Mouse (Mus musculus) MEL (cell line): ENCODE results near the gene Hdac4.

Source experiments
- CTCF ChIP-seq, 3 experiments: IDR thresholded peaks in 2 of 3; conservative IDR thresholded peaks in 1 of 3; 2 replicates each; pipeline ENCODE4 v1.5.1; 2011 to 2012; ENCODE audit warnings: low read length in 3 of 3, low read depth in 2 of 3, mild to moderate bottlenecking in 2 of 3, improper control_type of control experiment in 1 of 3, inconsistent platforms in 1 of 3, mixed read lengths in 1 of 3, moderate library complexity in 1 of 3; ENCODE audit not compliant: control insufficient read depth in 1 of 3, insufficient read depth in 1 of 3, poor library complexity in 1 of 3, severe bottlenecking in 1 of 3
- E2F4 ChIP-seq: IDR thresholded peaks from 2 replicates; pipeline ENCODE4 v1.6.1; 2011; ENCODE audit warnings: low read depth, low read length, improper control_type of control experiment, borderline replicate concordance
- JUND ChIP-seq: IDR thresholded peaks from 2 replicates; pipeline ENCODE4 v1.6.1; 2011; ENCODE audit warnings: low read depth, mild to moderate bottlenecking, improper control_type of control experiment, low read length
- KAT2A ChIP-seq: conservative IDR thresholded peaks from 2 replicates; pipeline ENCODE4 v1.6.1; 2012; ENCODE audit warnings: low read depth, low read length, improper control_type of control experiment, inconsistent platforms
- MAFK ChIP-seq: IDR thresholded peaks from 2 replicates; pipeline ENCODE4 v1.6.1; 2011; ENCODE audit warnings: low read depth, mild to moderate bottlenecking, low read length, improper control_type of control experiment, borderline replicate concordance
- MAX ChIP-seq: IDR thresholded peaks from 2 replicates; pipeline ENCODE4 v1.6.1; 2011; ENCODE audit warnings: low read length, improper control_type of control experiment
- NRF1 ChIP-seq: IDR thresholded peaks from 2 replicates; pipeline ENCODE4 v1.6.1; 2014; ENCODE audit warnings: low read depth, mild to moderate bottlenecking, inconsistent platforms, low read length, improper control_type of control experiment, moderate library complexity; ENCODE audit not compliant: poor library complexity, insufficient read depth, severe bottlenecking
- POLR2A ChIP-seq, 2 experiments: IDR thresholded peaks; 2 replicates each; pipeline ENCODE4 v1.6.1; 2011 to 2012; ENCODE audit warnings: low read length in 2 of 2, mild to moderate bottlenecking in 2 of 2, control low read depth in 1 of 2, improper control_type of control experiment in 1 of 2, low read depth in 1 of 2, moderate library complexity in 1 of 2; ENCODE audit not compliant: control insufficient read depth in 1 of 2, insufficient read depth in 1 of 2, poor library complexity in 1 of 2
- RAD21 ChIP-seq: IDR thresholded peaks from 2 replicates; pipeline ENCODE4 v1.6.1; 2011; ENCODE audit warnings: mild to moderate bottlenecking, low read depth, low read length, improper control_type of control experiment
- TBP ChIP-seq: IDR thresholded peaks from 2 replicates; pipeline ENCODE4 v1.8.0; 2011; ENCODE audit warnings: low read depth, low read length, improper control_type of control experiment
- USF2 ChIP-seq, 2 experiments: IDR thresholded peaks; 2 replicates each; pipeline ENCODE4 v1.6.1; 2011 to 2012; ENCODE audit warnings: improper control_type of control experiment in 2 of 2, low read length in 2 of 2, borderline replicate concordance in 1 of 2, inconsistent platforms in 1 of 2, low read depth in 1 of 2, mild to moderate bottlenecking in 1 of 2; ENCODE audit not compliant: insufficient read depth in 1 of 2
- ZMIZ1 ChIP-seq: IDR thresholded peaks from 2 replicates; pipeline ENCODE4 v1.6.1; 2012; ENCODE audit warnings: low read depth, mild to moderate bottlenecking, inconsistent platforms, low read length, improper control_type of control experiment, moderate library complexity

- no peak for TF ChIP-seq POLR2A (IDR thresholded peaks at IDR 0.05; ENCODE audit: control insufficient read depth in 1 of 2, insufficient read depth in 1 of 2, low read depth in 1 of 2, low read length in 2 of 2, poor library complexity in 1 of 2)
- no peak for TF ChIP-seq CTCF (IDR thresholded peaks at IDR 0.05 in 2 of 3, conservative IDR thresholded peaks at IDR 0.05 in 1 of 3; ENCODE audit: control insufficient read depth in 1 of 3, insufficient read depth in 1 of 3, low read depth in 2 of 3, low read length in 3 of 3, poor library complexity in 1 of 3, severe bottlenecking in 1 of 3)
- no peak for TF ChIP-seq NRF1
- TF ChIP-seq USF2 (IDR thresholded peaks at IDR 0.05; ENCODE audit: borderline replicate concordance in 1 of 2, insufficient read depth in 1 of 2, low read depth in 1 of 2, low read length in 2 of 2): no peak
- no peak for TF ChIP-seq MAFK
- TF ChIP-seq E2F4: no peak
- TF ChIP-seq ZMIZ1: no peak
- TF ChIP-seq KAT2A: no peak
- TF ChIP-seq MAX: no peak
- TF ChIP-seq TBP: no peak
- no peak for TF ChIP-seq RAD21
- no peak for TF ChIP-seq JUND
Measured at GRCm38 (mm10) chr1:92096991-92097525, 98.4 kb downstream of the Hdac4 start.
